Mouse (Mus musculus): Measurements from ENCODE around the gene Tex38. TPM values are rescaled to one million over a fixed set of nuclear protein-coding genes. Genes with fewer than 3 reads are reported as not detected.
A peak's percentile ranks its signal among the peaks of the same experiment; 100 is the strongest.

Tex38 gene
- polyA plus RNA-seq, 1 experiment from 2014 or later, result 0.42 TPM

DNA sequence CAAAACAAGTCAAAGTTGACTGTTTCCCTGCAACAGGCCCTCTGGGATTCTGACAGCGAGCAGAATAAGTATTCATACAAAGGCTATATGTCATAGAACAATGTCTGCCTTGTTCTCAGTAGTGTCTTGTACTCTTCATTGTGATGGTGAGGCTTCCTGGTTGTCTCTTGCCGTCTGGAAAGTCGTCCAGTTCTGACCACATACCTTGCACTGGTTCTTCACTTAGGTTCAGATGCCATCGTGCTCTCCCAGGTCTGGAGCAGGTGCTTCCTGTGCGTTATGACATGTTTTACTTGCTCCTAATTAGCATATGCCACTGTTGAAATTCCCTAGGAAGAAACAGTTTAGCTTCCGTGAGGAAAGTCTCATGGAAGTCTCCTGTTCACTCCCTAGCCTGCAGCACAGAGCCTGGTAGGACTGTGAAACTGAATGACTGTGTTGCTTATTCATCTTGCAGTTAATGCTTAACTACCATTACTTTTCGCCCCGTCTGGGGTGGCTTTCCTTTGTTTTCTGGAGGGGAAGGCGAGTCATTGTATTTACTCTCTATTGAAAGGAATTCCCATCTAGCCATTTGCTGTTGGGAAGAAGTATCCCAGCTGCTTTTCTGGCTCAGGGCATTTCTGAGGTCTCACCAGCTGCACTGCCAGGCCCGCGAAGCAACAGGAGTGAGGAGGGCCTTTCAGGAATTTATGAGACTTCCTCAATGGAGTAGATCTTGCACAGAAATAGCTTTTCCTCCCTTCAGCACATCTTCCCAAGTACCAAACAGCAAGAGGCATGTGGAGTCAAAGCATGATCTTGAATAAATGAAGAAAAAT is 13.0 kb downstream of the Tex38 start:
- no peak overlapping the region for H3K4me3 ChIP-seq
- no peak overlapping the region for H3K27ac ChIP-seq
- H3K27me3 ChIP-seq, result no peaks in the 10 kb centered on the region
- H3K9ac ChIP-seq, result no peak overlapping the region
- 67% methylated on average over 11 of the region's 11 CpGs for WGBS
- ATAC-seq (ENCODE audit: insufficient number of reproducible peaks, insufficient read depth, low FRiP score, low TSS enrichment), result no peak
- H3K9me3 ChIP-seq, result no peaks in the 10 kb centered on the region
- peaks cover 33% of the 10 kb centered on the region for H3K36me3 ChIP-seq
- H3K4me2 ChIP-seq (replicated peaks), result no peak overlapping the region
- no peaks in the 10 kb centered on the region for H3K4me1 ChIP-seq

DNA sequence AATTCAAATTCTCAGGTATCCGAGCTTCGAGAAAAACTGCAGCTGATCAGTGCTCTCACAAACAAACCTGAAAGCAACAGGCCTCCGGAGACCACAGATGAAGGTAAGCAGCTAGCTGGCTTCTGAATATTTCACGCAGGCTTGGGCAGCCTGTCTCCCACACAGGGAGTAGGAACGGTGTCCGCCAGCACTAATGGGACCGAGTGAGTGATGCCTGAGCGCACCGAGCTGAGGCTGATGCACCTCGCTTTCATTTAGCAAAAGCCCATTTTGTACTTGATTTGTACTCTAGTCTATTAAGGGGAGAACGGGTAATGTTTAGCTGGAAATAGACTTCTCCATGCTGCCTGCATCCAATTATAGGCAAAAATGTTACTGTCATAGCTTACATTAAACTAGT is 16.2 kb downstream of the Tex38 start:
- H3K27me3 ChIP-seq, result no peaks in the 10 kb centered on the region

DNA sequence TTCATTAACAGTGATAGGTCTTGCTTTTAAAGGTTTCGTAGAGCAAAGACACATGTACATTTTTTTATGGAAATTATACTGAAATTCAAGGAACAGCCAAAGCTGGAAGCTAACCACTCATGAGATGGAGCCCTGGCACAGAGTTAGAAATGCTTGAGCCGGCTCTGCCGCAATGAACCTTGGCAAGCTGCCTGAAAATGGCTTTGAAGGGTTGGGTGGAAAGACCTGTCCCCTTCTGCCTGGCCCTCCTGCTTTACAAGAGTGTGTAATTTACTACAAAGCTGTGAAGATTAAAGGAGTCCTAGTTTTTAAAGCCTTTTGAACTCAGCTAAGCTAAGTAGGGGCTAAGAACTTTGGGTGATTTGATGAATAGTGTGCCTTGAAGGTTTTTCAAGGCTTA is 19.6 kb downstream of the Tex38 start:
- Histone ChIP-seq H3K27ac (peak overlapping the region; percentile 11; the same call in 1 of the 2 replicates), H3K27me3 (no peaks in the 10 kb centered on the region), H3K9me3 (no peaks in the 10 kb centered on the region), H3K9ac (no peak overlapping the region), H3K36me3 (peaks cover 32% of the 10 kb centered on the region), H3K4me1 (no peaks in the 10 kb centered on the region), H3K4me2 (replicated peaks) (no peak overlapping the region), H3K4me3 (no peak overlapping the region)
- 0 out of 2 replicates have a peak, but pooled peaks have one; percentile 47 for ATAC-seq (ENCODE audit: insufficient number of reproducible peaks, insufficient read depth, low FRiP score, low TSS enrichment)
- 62% methylated on average over 3 of the region's 3 CpGs for WGBS

More for the DNA sequence above, 16.2 kb downstream of the Tex38 start:
- H3K4me1 ChIP-seq, result no peaks in the 10 kb centered on the region
- H3K9ac ChIP-seq, result no peak overlapping the region
- H3K9me3 ChIP-seq, result no peaks in the 10 kb centered on the region
- no peak for ATAC-seq (ENCODE audit: insufficient number of reproducible peaks, insufficient read depth, low FRiP score, low TSS enrichment)
- H3K4me2 ChIP-seq (replicated peaks), result no peak overlapping the region
- no peak overlapping the region for H3K27ac ChIP-seq
- H3K4me3 ChIP-seq, result no peak overlapping the region
- H3K36me3 ChIP-seq, result peaks cover 30% of the 10 kb centered on the region
- WGBS, result 91% methylated on average over 11 of the region's 11 CpGs

DNA sequence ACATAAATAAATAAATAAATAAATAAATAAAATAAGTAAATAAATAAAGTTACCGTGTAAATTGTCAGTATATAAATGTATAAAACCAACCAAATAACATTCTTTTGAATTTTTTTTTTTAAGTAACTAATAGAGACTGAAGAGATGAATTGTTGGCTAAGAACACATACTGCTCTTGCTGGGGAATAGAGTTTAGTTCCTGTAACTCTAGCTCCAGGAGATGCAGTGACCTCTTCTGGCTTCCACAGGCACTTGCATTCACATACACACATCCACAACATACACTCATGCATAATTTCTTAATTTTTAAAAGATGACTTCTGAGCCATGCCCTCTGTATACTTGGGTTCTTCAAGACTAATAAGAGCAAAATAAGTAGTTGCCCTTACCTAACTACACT is 26.0 kb downstream of the Tex38 start:
- Histone ChIP-seq H3K4me2 (replicated peaks) (no peak overlapping the region), H3K27ac (no peak overlapping the region), H3K9ac (no peak overlapping the region), H3K4me1 (no peaks in the 10 kb centered on the region), H3K4me3 (no peak overlapping the region), H3K27me3 (no peaks in the 10 kb centered on the region), H3K9me3 (no peaks in the 10 kb centered on the region), H3K36me3 (peaks cover 32% of the 10 kb centered on the region)
- ATAC-seq (ENCODE audit: insufficient number of reproducible peaks, insufficient read depth, low FRiP score, low TSS enrichment), result no peak
- WGBS, result 97% methylated on average over 1 of the region's 1 CpGs

DNA sequence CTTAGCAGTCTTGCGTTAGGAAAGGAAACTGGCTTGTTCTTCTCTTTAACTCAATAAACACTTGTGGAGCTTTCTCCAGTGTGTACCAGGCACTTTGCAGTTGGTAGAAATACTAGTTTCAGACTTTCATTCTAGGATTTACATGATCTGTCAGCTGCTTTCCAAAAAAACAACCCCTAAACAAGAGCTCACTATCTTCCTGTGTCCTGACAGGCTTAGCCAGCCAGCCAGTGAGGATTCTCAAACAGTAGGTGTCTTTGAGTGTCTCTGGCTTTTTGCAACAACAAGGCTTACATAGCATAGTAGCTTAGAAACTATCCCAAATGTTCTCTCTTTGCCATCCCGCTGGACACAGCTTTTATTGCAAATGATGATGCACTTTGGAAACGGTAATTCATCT is 26.7 kb downstream of the Tex38 start:
- H3K9me3 ChIP-seq, result no peaks in the 10 kb centered on the region
- WGBS, result 91% methylated on average over 3 of the region's 3 CpGs
- H3K4me2 ChIP-seq (replicated peaks), result no peak overlapping the region
- no peak overlapping the region for H3K27ac ChIP-seq
- H3K9ac ChIP-seq, result no peak overlapping the region
- no peak for ATAC-seq (ENCODE audit: insufficient number of reproducible peaks, insufficient read depth, low FRiP score, low TSS enrichment)
- H3K36me3 ChIP-seq, result peaks cover 34% of the 10 kb centered on the region
- H3K4me3 ChIP-seq, result no peak overlapping the region
- H3K27me3 ChIP-seq, result no peaks in the 10 kb centered on the region
- no peaks in the 10 kb centered on the region for H3K4me1 ChIP-seq

DNA sequence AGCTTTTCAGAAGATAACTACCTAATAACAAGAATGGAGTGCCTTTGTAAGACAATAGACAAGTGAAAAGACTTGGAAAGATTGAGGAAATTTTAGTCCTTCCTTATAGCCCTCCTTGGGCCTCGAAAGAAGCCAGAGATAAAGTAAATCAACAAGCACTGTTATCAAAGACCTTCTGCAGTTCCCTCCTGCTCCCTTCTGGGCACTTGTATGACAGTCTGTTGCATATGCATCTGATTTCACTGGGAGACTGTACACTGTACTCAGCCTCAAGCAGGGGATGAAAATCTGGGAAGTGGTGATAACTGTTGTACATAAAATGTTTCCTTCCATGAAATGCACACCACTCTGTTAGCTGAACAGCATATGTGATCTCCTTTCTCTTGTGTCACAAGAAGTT is 31.5 kb downstream of the Tex38 start:
- Histone ChIP-seq H3K27ac (no peak overlapping the region), H3K9ac (no peak overlapping the region), H3K4me2 (replicated peaks) (no peak overlapping the region), H3K4me3 (no peak overlapping the region), H3K27me3 (no peaks in the 10 kb centered on the region), H3K4me1 (no peaks in the 10 kb centered on the region), H3K36me3 (peaks cover 39% of the 10 kb centered on the region), H3K9me3 (no peaks in the 10 kb centered on the region)
- ATAC-seq (ENCODE audit: insufficient number of reproducible peaks, insufficient read depth, low FRiP score, low TSS enrichment), result no peak
- WGBS, result 95% methylated on average over 1 of the region's 1 CpGs

DNA sequence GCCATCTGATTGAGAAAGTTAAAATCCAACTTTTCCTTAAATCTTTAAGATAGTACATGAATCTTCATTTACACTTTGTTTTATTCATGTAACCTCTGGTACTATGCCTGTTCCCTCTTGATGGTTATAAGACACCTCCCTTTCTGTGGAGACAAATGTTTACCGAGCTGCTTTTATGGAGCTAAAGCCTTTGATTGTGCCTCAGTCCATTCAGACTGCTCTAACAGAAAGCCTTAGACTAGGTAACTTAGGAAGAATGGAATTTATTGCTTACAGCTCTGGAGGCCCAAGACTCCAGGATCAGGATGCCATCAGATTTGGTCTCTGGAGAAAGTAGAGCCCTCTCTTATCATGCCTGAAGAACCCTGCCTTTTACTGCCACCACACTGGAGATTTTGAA is 32.6 kb downstream of the Tex38 start:
- 81% methylated on average over 1 of the region's 1 CpGs for WGBS
- H3K36me3 ChIP-seq, result peaks cover 32% of the 10 kb centered on the region
- H3K4me1 ChIP-seq, result peaks cover 5% of the 10 kb centered on the region; the same call in 1 of the 2 replicates
- H3K9me3 ChIP-seq, result no peaks in the 10 kb centered on the region
- H3K27me3 ChIP-seq, result no peaks in the 10 kb centered on the region
- no peak overlapping the region for H3K27ac ChIP-seq
- ATAC-seq (ENCODE audit: insufficient number of reproducible peaks, insufficient read depth, low FRiP score, low TSS enrichment), result no peak
- H3K9ac ChIP-seq, result no peak overlapping the region
- H3K4me3 ChIP-seq, result no peak overlapping the region
- no peak overlapping the region for H3K4me2 ChIP-seq (replicated peaks)

DNA sequence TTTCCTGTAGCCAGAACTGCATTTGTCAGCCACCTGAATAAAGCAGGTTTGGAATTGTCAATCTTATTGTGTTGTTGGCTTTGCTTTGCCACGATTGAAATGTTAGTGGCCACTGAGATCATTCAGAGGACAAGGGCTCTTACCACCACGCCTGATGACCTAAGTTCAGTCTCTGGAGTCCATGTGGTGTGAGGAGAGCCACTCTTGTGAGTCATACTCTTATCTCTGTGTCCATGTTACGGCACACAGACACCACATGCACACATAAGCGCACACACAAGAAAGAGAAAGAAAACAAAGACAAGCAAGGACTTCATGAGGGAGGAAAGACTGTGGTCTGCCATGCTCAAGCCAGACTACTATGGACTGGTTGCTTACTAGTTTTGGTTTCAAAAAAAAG is 37.7 kb downstream of the Tex38 start:
- H3K4me1 ChIP-seq, result peaks cover 21% of the 10 kb centered on the region
- H3K9me3 ChIP-seq, result no peaks in the 10 kb centered on the region
- H3K27ac ChIP-seq, result no peak overlapping the region
- no peak for ATAC-seq (ENCODE audit: insufficient number of reproducible peaks, insufficient read depth, low FRiP score, low TSS enrichment)
- no peak overlapping the region for H3K4me2 ChIP-seq (replicated peaks)
- H3K36me3 ChIP-seq, result peaks cover 27% of the 10 kb centered on the region
- H3K27me3 ChIP-seq, result no peaks in the 10 kb centered on the region
- H3K9ac ChIP-seq, result no peak overlapping the region
- WGBS, result 82% methylated on average over 4 of the region's 4 CpGs
- H3K4me3 ChIP-seq, result no peak overlapping the region

DNA sequence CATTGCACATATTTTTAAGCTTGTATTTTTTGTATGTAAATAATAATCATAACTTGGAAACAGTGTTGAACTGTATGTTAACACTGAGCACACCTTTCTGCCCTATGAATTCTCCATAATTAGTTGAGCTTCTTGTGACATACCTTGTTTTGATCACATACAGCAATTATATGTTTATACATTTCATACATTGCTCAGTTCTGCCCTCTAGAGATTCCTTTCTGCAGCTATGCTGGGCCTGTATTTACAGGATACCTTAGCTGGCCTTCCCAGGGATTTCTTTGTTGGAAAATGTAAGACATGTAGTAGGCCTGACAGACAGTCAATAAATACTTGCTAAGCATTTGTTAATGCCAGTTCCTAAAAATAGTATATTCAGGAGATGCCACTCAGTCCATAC is 38.2 kb downstream of the Tex38 start:
- Histone ChIP-seq H3K4me2 (replicated peaks) (no peak overlapping the region), H3K9ac (no peak overlapping the region), H3K4me1 (peaks cover 21% of the 10 kb centered on the region), H3K36me3 (peaks cover 25% of the 10 kb centered on the region), H3K9me3 (no peaks in the 10 kb centered on the region), H3K27ac (no peak overlapping the region), H3K27me3 (no peaks in the 10 kb centered on the region), H3K4me3 (no peak overlapping the region)
- no peak for ATAC-seq (ENCODE audit: insufficient number of reproducible peaks, insufficient read depth, low FRiP score, low TSS enrichment)

DNA sequence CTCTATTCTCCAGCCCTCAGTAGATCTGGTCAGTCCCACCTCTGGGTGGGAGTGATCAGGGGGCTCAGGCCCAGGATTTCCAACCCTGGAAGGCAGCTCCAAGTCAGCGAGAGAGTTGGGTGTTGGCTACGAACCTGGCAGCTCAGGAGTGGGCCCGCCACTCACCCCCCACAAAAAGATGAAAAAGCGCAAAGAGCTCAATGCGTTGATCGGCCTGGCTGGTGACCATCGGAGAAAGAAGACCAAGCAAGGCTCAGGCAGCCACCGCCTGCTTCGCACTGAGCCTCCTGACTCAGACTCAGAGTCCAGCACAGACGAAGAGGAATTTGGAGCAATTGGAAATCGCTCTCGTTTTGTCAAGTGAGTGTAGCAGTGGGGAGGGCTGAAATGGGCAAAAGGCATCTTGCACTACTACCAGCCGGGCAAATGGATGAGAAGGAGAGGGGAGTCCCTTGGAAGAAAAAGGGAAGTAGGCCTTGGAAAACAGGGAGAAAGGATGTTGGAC is 42.3 kb downstream of the Tex38 start:
- H3K27me3 ChIP-seq, result no peaks in the 10 kb centered on the region
- no peak for ATAC-seq (ENCODE audit: insufficient number of reproducible peaks, insufficient read depth, low FRiP score, low TSS enrichment)
- peak overlapping the region; percentile 74 for H3K4me3 ChIP-seq
- H3K36me3 ChIP-seq, result peaks cover 20% of the 10 kb centered on the region
- no peak overlapping the region for H3K27ac ChIP-seq
- H3K9me3 ChIP-seq, result no peaks in the 10 kb centered on the region
- peak overlapping the region; percentile 67 for H3K4me2 ChIP-seq (replicated peaks)
- H3K9ac ChIP-seq, result peak overlapping the region; percentile 72
- H3K4me1 ChIP-seq, result peaks cover 17% of the 10 kb centered on the region
- WGBS, result 42% methylated on average over 13 of the region's 13 CpGs

DNA sequence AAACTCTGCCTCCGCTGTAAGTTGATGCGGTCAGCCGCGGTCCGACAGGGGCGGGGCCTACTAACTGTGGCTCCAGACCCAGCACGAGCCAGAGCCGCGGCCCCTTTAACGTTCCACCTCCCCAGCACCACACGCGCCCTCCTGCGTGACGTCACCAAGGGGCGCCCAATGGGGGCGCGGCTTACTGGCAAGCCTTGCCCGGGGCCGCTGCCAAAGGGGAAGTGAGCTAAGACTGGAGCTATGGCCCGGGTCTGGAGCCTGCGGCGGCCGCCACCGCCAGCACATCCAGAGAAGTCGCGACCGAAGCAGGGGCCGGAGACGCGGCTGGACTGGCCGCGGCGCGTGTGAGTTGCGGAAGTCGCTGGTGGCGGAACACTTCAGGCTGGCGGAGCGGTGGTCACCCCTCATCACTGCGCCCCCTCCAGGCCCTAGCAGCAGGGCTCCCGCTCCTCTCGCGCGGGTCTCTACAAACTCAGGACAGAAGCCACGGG is 43.2 kb downstream of the Tex38 start, which contains the start of gene Efcab14:
Gene Efcab14 (plus strand): TSS at position 194 of the 491 bp plus-strand sequence.
- peak within 1 kb of the TSS; percentile 72 for H3K9ac ChIP-seq
- H3K27ac ChIP-seq, result peak within 1 kb of the TSS; percentile 86
- H3K4me2 ChIP-seq (replicated peaks), result peak within 1 kb of the TSS; percentile 67
- no peaks in the 10 kb centered on the region for H3K9me3 ChIP-seq
- WGBS, result 1% methylated on average over 42 of the region's 45 CpGs
- peak; percentile 100 for ATAC-seq (ENCODE audit: insufficient number of reproducible peaks, insufficient read depth, low FRiP score, low TSS enrichment)
- peaks cover 17% of the 10 kb centered on the region for H3K4me1 ChIP-seq
- H3K36me3 ChIP-seq, result peaks cover 20% of the 10 kb centered on the region
- H3K4me3 ChIP-seq, result peak within 1 kb of the TSS; percentile 74
- no peaks in the 10 kb centered on the region for H3K27me3 ChIP-seq

DNA sequence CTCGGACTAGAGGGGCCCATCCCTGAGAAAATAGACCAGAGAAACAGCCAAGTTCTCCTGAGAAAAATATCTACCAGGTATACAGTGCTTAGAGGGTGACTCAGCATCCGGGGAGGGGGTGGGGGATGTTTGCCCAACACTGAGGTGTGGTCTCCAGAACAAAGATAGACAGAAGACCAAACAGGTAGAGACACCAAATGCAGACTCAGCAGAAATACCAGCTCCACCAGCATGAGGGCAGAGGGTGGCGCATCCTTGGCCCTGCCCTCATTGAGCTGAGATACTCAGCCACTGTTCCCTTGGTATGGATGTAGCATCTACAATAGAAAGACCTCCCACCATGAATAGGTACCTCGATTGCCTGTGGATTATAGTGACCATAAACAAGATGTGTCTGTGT is 46.0 kb downstream of the Tex38 start:
- H3K4me1 ChIP-seq, result peaks cover 17% of the 10 kb centered on the region
- no peaks in the 10 kb centered on the region for H3K9me3 ChIP-seq
- H3K4me3 ChIP-seq, result no peak overlapping the region
- H3K27ac ChIP-seq, result no peak overlapping the region
- no peaks in the 10 kb centered on the region for H3K27me3 ChIP-seq
- H3K4me2 ChIP-seq (replicated peaks), result no peak overlapping the region
- no peak overlapping the region for H3K9ac ChIP-seq
- WGBS, result 66% methylated on average over 4 of the region's 4 CpGs
- H3K36me3 ChIP-seq, result no peaks in the 10 kb centered on the region
- ATAC-seq (ENCODE audit: insufficient number of reproducible peaks, insufficient read depth, low FRiP score, low TSS enrichment), result no peak
